Mouse (Mus musculus) gastrocnemius, adult 18-20 months (tissue): ENCODE results near the gene Prr12. TPM values are rescaled to one million over a fixed set of nuclear protein-coding genes. Genes with fewer than 3 reads are reported as not detected.
A peak's percentile ranks its signal among the peaks of the same experiment; 100 is the strongest.
"Not testable (repeated sequence)": the region's sequence is repeated elsewhere in the genome, so short reads cannot be mapped to it uniquely, and the experiment has no call there.

Source experiments
- DNase-seq: peaks from one replicate; pipeline ENCODE4 v3.0.0; 2021; ENCODE audit warnings: low spot score
- total RNA-seq, 2 experiments: library from RNA; stranded (reverse); gene quantifications; 2 replicates each; pipeline ENCODE4 v1.2.3; 2021

Prr12 gene
- total RNA-seq, 2 experiments from 2014 or later = 13.1 to 16.0 TPM

DNA sequence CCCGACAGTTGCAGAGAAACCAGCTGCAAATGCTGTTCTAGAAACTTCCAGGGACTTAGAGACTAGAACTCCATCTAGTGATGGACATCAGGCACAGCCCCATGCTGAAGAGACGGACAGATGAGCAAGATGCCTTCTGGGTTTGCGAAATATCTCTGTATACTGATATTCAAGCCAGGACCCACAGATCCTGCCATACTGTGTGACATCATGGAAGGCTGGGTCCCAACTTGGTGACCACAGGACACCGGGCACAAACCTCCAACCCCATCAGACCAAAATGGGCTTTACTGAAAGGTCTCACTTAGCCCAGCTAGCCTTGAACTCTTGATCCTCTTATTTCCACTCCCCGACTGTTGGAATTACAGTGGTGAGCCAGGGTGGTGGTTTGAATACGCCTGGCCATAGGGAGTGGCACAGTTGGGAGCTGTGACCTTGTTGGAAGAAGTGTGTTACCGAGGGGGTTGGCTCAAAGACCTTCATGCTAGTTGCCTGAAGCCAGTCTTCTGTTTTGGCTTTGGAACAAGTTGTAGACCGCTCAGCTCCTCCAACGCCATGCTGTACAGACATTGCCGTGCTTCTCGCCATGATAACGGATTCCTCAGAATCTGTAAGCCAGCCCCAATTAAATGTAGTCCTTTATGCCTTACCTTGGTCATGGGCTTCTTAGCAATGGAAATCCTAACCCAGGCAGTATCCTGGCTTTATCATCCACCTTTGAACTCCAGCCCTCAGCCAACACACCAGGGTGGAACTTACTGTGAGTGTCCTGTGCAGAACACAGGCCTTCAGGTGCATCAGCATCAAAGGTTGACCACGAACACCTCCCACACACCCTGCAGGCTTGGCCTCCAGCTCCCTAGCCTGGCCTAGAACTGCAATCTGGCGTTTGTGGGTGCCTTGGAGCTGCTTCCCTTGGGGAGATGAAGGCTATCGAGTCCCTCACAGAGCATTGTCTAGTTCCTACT, 28.1 kb downstream of the Prr12 start:
- DNase-seq = no peak

- not testable (repeated sequence) for DNase-seq
Observed at GRCm38 (mm10) chr7:45023711-45024110, 29.0 kb downstream of the Prr12 start.

- DNase-seq = no peak
Observed at GRCm38 (mm10) chr7:45020225-45020624, 32.5 kb downstream of the Prr12 start.

DNA sequence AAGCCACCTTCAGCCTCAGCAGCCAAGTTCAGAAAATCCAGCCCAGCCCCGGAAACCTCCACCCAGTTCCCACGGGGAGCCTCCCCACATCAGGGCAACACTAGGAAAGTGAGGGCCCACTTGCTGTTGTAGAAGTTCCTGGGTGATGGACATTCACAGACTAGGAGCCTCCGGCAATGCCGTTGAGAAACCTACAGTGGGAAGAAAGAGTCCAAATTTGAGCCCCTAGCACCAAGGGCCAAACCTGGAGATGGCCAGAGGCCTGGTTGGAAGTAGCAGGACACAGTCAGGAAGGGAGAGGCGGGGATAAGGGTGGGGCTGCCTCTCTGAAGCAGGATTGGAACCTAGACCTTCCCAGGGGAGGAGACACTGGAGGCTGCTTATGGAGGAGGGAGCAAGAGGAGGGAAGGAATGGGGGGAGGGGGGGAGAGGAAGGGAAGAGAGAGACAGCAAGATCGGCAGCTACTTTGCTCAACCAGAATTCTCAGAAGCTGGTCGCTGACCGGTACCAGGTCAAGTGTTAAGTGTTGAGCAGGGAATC, 33.6 kb downstream of the Prr12 start:
- peak; percentile 85 for DNase-seq

- peak; percentile 98 for DNase-seq
Observed at GRCm38 (mm10) chr7:45017242-45018061, 35.2 kb downstream of the Prr12 start, which contains the start of gene Rras. TSS of gene Rras (plus strand) at chr7:45017961.

- DNase-seq = no peak
Observed at GRCm38 (mm10) chr7:45016761-45017160, 35.9 kb downstream of the Prr12 start.

DNA sequence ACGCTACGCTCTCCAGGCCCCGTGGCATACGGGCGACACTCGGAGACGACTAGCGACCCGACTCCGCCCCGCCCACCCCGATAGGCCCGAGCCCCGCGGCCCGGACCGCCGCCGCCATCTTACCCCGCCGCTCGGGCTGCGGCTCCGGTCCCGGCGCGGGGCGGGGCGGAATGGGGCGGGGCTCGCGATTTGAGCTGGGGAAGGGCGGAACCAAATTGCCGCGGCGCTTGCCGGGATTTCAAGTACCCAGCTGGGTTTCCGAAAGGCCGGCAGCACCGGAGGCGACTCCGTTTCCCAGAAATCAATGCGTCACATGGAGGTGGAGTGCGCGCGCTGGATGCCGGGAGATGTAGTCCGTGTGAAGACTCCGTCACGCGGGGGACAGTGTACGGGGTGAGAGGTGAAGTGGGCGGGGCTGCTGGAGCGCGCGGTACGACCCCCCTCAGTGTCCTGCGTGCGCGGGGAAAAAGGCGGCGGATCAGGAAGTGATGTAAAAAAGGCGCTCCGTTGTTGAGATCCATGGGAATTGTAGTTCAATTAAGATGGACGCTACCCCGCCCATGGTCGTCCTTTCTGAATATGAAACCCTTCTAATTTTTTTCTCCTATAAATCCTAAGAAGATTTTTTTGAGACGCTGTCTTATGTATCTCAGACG, 36.6 kb downstream of the Prr12 start, which contains the start of gene Scaf1:
Scaf1 (minus strand) TSS at position 407 of the 656 bp plus-strand sequence.
- DNase-seq = peak; percentile 100

- no peak for DNase-seq
Observed at GRCm38 (mm10) chr7:45015344-45015956, 37.2 kb downstream of the Prr12 start.

DNA sequence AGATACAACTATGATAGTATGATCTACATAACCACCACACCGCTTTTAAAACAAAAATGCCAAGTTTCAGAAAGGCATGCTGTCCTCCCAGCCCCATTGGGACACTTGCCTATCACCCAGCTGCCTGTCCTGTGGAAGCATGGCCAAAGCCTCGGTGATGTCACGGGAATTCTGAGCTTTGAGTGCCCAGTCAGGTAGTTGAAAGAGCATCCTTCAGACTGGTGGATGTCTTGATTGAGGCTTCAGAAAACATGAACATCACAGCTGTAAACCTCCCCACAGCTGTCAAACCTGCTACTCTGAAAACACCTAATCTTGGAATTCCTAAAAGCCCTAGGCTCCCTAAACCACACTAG, 38.6 kb downstream of the Prr12 start:
- no peak for DNase-seq

- DNase-seq = no peak
Observed at GRCm38 (mm10) chr7:45013366-45014095, 39.1 kb downstream of the Prr12 start.

DNA sequence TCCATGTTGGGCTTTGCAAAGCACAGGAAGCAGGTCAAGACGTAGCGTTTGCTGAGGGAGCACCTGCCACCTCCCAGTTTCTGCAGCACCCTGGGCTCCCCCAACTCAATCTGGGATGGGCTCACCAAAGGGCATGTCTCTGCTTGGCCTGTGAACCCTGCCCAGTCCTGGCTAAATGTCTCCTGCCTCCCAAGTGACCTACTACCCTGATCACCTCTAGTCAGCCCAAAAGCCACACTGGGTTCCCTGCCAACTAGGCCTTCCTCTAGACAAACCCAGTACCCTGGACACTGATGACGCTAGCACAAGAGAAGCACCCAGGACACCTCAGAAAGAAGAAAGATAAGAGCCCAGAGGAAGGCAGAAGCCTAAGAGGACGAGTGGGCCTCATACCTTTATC, 39.9 kb downstream of the Prr12 start:
- no peak for DNase-seq

DNA sequence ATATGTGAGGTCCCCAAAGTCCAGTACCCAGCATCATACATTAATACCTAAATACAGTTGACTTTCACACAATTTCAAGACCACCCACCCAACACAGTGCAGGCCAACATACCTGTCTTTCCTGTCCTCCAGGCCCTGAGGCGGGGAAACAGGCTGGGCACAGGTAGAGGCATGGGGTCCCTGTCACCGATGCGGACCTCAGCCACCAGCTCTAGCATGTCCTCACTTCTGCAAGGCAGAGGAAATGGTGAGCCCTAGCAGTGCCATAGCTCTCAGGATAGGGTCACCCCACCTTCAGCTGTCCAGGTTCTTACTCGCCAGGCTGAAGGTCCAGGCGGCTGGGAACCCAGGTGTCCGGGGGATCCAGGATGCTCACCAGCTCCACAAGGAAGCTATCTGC, 40.7 kb downstream of the Prr12 start:
- DNase-seq = no peak

- DNase-seq = no peak
Observed at GRCm38 (mm10) chr7:45008411-45008810, 44.3 kb downstream of the Prr12 start.

GRCm38 (mm10) chr7:45007846-45008245, 44.8 kb downstream of the Prr12 start:
- no peak for DNase-seq

DNA sequence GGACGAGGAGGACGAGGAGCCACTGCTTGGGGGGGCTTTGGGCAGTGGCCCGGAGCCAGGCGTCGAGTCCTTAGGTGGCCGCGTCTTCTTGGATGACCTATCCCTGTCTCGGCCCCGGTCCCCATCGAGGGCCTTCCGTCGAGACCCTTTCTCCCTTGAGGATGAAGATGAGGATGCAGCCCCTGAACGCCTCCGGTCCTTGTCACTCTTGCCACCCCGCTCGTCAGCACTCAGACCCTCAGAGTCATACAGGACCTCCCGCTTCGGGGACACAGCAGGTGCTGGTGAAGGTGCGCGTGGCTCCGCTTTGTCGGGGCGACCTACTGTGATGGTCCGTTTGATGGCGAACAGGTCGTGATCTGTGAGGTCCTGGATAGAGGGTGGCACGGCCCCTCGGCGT, 45.5 kb downstream of the Prr12 start:
- DNase-seq = no peak

DNA sequence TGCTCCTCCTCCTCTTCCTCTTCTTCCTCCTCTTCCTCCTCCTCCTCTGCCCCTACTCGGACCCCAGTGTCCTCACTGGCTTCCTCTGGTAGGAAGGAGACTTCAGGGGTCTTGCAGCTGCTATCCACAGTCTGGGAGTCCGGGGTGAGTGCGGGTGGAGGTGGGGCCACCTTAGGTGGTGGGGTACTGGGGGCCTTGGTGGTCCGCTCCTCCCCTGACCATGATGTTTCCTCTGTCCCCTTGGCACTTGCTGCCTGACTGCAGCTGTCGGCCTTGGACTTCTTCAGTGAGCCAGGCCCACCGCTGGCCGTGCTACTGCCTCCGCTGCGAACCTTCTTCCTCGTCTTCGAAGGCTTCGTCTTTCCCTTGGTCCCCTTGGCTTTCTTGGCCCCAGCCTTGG, 46.2 kb downstream of the Prr12 start:
- DNase-seq = no peak

DNA sequence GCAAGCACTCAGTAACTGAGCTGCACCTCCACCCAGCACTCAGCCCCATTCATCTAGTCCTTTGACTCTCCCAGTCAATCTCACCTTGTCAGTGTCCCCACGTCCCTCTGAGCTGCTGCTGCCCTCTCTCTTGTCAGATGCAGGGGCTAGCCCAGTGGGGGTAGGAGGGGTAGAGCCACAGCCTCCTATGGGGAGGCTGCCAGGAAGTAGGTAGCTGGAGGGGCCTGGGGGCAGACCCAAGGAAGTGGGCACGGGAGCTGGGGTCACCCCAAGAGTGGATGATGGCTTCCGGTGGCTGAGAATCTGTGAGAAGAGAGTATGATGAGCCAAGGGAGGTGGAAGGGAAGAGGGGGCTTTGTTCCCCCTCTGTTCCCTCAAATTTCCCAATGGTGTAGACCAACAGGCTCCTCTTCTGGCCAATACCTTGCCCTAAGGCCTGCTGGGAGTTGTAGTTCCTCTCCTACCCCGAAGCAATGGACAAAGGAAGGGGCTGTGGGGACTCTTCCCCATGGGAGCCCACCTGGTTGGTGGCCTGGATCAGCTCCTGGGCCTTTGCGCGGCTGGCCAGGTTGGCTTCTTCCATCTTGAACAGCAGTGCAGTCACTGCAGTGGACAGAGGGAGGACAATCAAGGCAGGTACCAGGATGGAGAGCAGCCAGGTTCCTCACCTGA, 47.2 kb downstream of the Prr12 start:
- DNase-seq = no peak

DNA sequence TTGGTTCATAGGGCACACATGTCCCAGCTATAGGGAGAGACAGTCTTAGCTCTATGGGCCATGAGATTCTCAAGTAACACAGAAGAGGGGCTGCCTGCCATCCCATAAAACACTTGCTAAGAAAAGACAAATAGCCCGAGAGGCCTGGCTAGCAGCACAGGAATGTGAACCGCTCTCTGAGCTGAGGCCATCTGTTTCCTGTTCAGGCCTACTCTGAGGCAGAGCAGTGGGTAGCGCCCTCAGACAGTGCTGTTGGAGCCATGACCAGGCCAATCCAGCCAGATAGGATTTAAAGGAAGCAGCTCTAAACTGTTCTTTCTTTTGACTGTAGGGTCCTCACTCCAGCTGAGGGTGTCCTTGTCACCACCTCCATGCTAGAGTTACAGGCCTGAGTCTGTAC, 48.1 kb downstream of the Prr12 start:
- no peak for DNase-seq

DNA sequence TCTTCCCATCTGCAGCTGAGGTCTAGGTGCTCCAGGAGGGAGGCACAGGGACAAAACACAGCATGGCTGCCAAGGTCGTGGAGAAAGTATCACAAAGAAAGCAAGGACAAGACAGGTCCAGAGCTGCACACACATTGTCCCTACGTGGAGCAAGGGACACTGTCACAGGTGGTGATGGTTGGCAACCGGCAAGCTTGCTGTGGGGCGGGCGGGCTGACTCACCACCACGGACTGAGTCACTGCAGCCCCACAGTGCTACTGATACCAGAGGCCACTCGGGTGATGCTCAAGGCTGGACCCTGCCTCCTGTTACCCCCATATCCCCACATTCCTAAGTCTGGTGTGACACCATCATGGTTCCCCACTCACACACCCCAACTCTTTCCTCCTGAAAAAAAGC, 50.2 kb downstream of the Prr12 start:
- no peak for DNase-seq
